Mouse (Mus musculus) bone marrow macrophage, adult 2 months (primary cell): ENCODE measurements around the gene Foxl1.

Experiments
- CTCF ChIP-seq: IDR thresholded peaks from 2 replicates; pipeline ENCODE4 v1.5.1; 2012; ENCODE audit warnings: low read depth, mild to moderate bottlenecking, low read length, moderate library complexity
- POLR2A ChIP-seq: IDR thresholded peaks from 2 replicates; pipeline ENCODE4 v1.6.1; 2012; ENCODE audit warnings: mild to moderate bottlenecking, low read depth, low read length, borderline replicate concordance

DNA sequence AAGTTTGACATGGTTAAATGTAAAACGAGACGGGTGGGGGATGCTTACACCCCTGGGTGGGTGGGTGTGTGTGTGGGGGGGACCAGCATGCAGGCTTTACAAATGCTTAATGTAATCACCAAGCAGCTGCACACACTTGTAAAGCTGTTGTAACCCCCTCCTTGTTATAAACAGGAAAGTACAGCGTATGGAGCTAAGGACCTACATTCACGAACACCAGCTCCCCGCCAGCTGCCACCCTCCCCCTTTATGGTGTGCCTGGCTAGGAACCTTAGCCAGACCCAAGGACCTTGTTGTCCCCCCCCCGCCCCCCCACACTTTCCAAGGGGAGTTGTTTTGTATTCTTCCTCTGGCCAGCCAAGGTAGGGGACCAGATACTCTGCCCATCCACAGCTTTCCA is 1.0 kb upstream of the Foxl1 start:
- TF ChIP-seq CTCF = no peak
- no peak for TF ChIP-seq POLR2A
